Mouse (Mus musculus) heart, postnatal 0 days (tissue): ENCODE measurements around the gene Lrch1.

Experiments
- CTCF ChIP-seq: IDR thresholded peaks from 2 replicates; pipeline ENCODE4 v1.5.1; 2016; ENCODE audit warnings: antibody characterized with exemption, control low read depth, low read depth
- EP300 ChIP-seq: IDR thresholded peaks from 2 replicates; pipeline ENCODE4 v1.6.1; 2016; ENCODE audit warnings: antibody characterized with exemption, low read depth

DNA sequence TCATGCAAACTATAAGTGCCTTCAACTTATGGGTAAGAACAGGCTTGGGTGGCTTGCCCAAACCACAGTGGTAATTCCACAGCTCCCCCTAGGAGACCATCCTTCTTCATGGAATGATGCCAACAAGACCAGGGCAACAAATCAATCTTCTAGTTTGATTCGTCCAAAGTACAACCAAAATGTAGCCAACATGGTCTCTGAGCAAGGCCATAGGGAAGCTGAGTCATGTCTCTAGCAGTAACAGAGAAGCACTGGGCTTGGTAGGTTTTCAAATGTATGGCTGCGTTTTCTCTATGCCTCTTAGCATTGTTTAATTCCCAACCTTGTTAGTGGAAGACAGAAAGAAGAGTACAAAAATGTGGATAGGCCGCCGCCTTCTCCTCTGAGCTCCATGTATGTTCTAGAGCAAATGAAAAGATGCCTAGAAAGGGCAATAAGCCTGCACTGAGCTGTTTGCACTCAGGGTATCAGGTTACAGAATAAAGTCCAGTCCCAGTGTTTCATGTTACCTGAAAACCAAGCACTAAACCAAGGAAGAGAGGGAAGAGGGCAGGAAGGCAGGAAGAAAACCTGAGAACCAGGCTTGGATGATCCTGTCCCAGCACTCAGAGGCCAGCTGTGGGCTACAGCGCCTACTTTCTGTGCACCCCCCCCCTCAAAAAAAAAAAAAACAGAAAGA is 82.7 kb downstream of the Lrch1 start:
- TF ChIP-seq CTCF (no peak), EP300 (no peak)
